15 mouse cellular contexts compared by ENCODE assay signal in genomic region chr15:83255191-83255782, GRCm38 (mm10). TPM values are rescaled to one million over a fixed set of nuclear protein-coding genes. Genes with fewer than 3 reads are reported as not detected.
A peak's percentile ranks its signal among the peaks of the same experiment; 100 is the strongest.
DNase-seq lines count a peak whose midpoint lies in the region; ATAC-seq and TF ChIP-seq lines count a peak whose summit lies in the region.
"Had no signal": no experiment of that assay in that cellular context is flagged by ENCODE, and none has a peak within 500 bp of the region (broad histone marks: within the 10 kb centered on the region; RNA-seq: fewer than 3 reads in every experiment).

No protein-coding gene starts in this region.

- H3K27ac ChIP-seq in forebrain, postnatal 0 days (ENCODE audit: low read depth, low read length), result no peak overlapping the region
- H3K27ac ChIP-seq in forebrain, embryonic 14.5 days (ENCODE audit: low read depth, low read length), result no peak overlapping the region
- peak overlapping the region; percentile 72 for H3K27ac ChIP-seq in kidney, embryonic 16.5 days (ENCODE audit: low read length)
- no peak overlapping the region for H3K27ac ChIP-seq in testis, adult 2 months (ENCODE audit: control insufficient read depth, insufficient read depth, low read depth, low read length)
- H3K27ac ChIP-seq: heart, embryonic 10.5 days; neural tube, embryonic 13.5 days had no signal

- H3K36me3 ChIP-seq in forebrain, postnatal 0 days (ENCODE audit: insufficient read depth), result no peaks in the 10 kb centered on the region
- H3K36me3 ChIP-seq in forebrain, embryonic 14.5 days (ENCODE audit: control insufficient read depth, insufficient read depth, low read length), result no peaks in the 10 kb centered on the region
- H3K36me3 ChIP-seq in kidney, embryonic 16.5 days (ENCODE audit: insufficient read depth, low read length), result no peaks in the 10 kb centered on the region
- no peaks in the 10 kb centered on the region for H3K36me3 ChIP-seq in testis, adult 2 months (ENCODE audit: control insufficient read depth, insufficient read depth, low read length)
- H3K36me3 ChIP-seq: heart, embryonic 10.5 days; neural tube, embryonic 13.5 days had no signal

- DNase-seq in forebrain, postnatal 0 days, result no peak
- no peak for DNase-seq in forebrain, embryonic 14.5 days (ENCODE audit: low spot score)
- no peak for DNase-seq in kidney, postnatal 10 days
- DNase-seq in testis, postnatal 10 days (ENCODE audit: low spot score), result no peak
- DNase-seq in cerebellum, postnatal 36 days, result no peak
- DNase-seq: adrenal gland, postnatal 25 days; cerebellum, postnatal 10 days; gastrocnemius, postnatal 14 days; right cerebral cortex, postnatal 25 days had no signal

- no peak overlapping the region for H3K9ac ChIP-seq in forebrain, postnatal 0 days
- H3K9ac ChIP-seq in forebrain, embryonic 14.5 days (ENCODE audit: low read length), result no peak overlapping the region
- no peak overlapping the region for H3K9ac ChIP-seq in kidney, embryonic 16.5 days (replicated peaks; ENCODE audit: low read length)
- H3K9ac ChIP-seq: neural tube, embryonic 13.5 days had no signal

- peak; percentile 16; the same call in 1 of the 2 replicates for TF ChIP-seq CTCF in forebrain, postnatal 0 days (IDR thresholded peaks at IDR 0.05; ENCODE audit: low read depth)
- TF ChIP-seq CTCF in testis, adult 2 months (IDR thresholded peaks at IDR 0.05; ENCODE audit: control insufficient read depth, insufficient read depth, insufficient replicate concordance, low read depth, low read length), result peak; percentile 72; the same call in 1 of the 2 replicates

- no peak overlapping the region for H3K4me3 ChIP-seq in forebrain, postnatal 0 days (ENCODE audit: low read depth, low read length)
- no peak overlapping the region for H3K4me3 ChIP-seq in forebrain, embryonic 14.5 days (ENCODE audit: low read depth, low read length)
- no peak overlapping the region for H3K4me3 ChIP-seq in kidney, embryonic 16.5 days (ENCODE audit: low read length)
- H3K4me3 ChIP-seq in testis, adult 2 months (ENCODE audit: control insufficient read depth, low read depth, low read length), result no peak overlapping the region
- H3K4me3 ChIP-seq: heart, embryonic 10.5 days; megakaryocyte, embryonic 14.5 days; neural tube, embryonic 13.5 days had no signal

- no peak for ATAC-seq in forebrain, postnatal 0 days
- no peak for ATAC-seq in forebrain, embryonic 14.5 days
- no peak for ATAC-seq in kidney, embryonic 16.5 days (ENCODE audit: low FRiP score, low TSS enrichment)
- ATAC-seq in inflammation-experienced regulatory T-cells, adult 6 months, result no peak

- peaks cover 20% of the 10 kb centered on the region for H3K27me3 ChIP-seq in forebrain, postnatal 0 days (ENCODE audit: insufficient read depth, low read length)
- H3K27me3 ChIP-seq in forebrain, embryonic 14.5 days (replicated peaks; ENCODE audit: control insufficient read depth, insufficient read depth, low read length), result peaks cover 21% of the 10 kb centered on the region
- peaks cover 12% of the 10 kb centered on the region for H3K27me3 ChIP-seq in kidney, embryonic 16.5 days (ENCODE audit: insufficient read depth, low read length)
- no peaks in the 10 kb centered on the region for H3K27me3 ChIP-seq in testis, adult 2 months (ENCODE audit: control insufficient read depth, insufficient read depth, low read length)

- H3K9me3 ChIP-seq in forebrain, postnatal 0 days (ENCODE audit: low read length), result no peaks in the 10 kb centered on the region
- no peaks in the 10 kb centered on the region for H3K9me3 ChIP-seq in forebrain, embryonic 14.5 days (replicated peaks; ENCODE audit: control insufficient read depth, low read length)
- no peaks in the 10 kb centered on the region for H3K9me3 ChIP-seq in kidney, embryonic 16.5 days (ENCODE audit: low read length)
- H3K9me3 ChIP-seq: neural tube, embryonic 13.5 days had no signal

- 90% methylated on average over 3 of the region's 4 CpGs for WGBS in forebrain, postnatal 0 days
- 94% methylated on average over 3 of the region's 4 CpGs for WGBS in forebrain, embryonic 14.5 days
- WGBS in kidney, embryonic 16.5 days, result 93% methylated on average over 4 of the region's 4 CpGs

- no peaks in the 10 kb centered on the region for H3K4me1 ChIP-seq in forebrain, postnatal 0 days (ENCODE audit: insufficient read depth)
- H3K4me1 ChIP-seq in forebrain, embryonic 14.5 days (ENCODE audit: control insufficient read depth, insufficient read depth, low read length), result 0 out of 2 replicates have a peak, but pooled peaks cover 4% of the 10 kb centered on the region
- H3K4me1 ChIP-seq in kidney, embryonic 16.5 days (ENCODE audit: insufficient read depth, low read length), result peaks cover 8% of the 10 kb centered on the region; the same call in 1 of the 2 replicates
- H3K4me1 ChIP-seq in testis, adult 2 months (ENCODE audit: control insufficient read depth, insufficient read depth, low read length), result peaks cover 6% of the 10 kb centered on the region

- H3K4me2 ChIP-seq in forebrain, postnatal 0 days (ENCODE audit: low read depth), result no peak overlapping the region
- no peak overlapping the region for H3K4me2 ChIP-seq in forebrain, embryonic 14.5 days (ENCODE audit: low read length)
- no peak overlapping the region for H3K4me2 ChIP-seq in kidney, embryonic 16.5 days (replicated peaks; ENCODE audit: low read depth, low read length)
- H3K4me2 ChIP-seq: neural tube, embryonic 13.5 days had no signal

- TF ChIP-seq POLR2A in testis, adult 2 months (IDR thresholded peaks at IDR 0.05; ENCODE audit: control insufficient read depth, low read depth, low read length), result no peak

RNA-seq across cellular contexts. Expression of gene A4galt, which starts 3.7 kb away (rescaled TPM):
- total RNA-seq in forebrain, postnatal 0 days (2014; rRNA removed), result 3.3 and 11.6 TPM in 2 replicates
- 3.7 and 4.9 TPM in 2 replicates for polyA plus RNA-seq in forebrain, postnatal 0 days (2015; fragmentation: Nextera tagmentation; extraction: Ambion mirVana)
- polyA plus RNA-seq in forebrain, embryonic 14.5 days (2014; fragmentation: Nextera tagmentation; extraction: Ambion mirVana), result 1.5 and 2.3 TPM in 2 replicates
- polyA plus RNA-seq in kidney, embryonic 16.5 days (2015; fragmentation: Nextera tagmentation; extraction: Ambion mirVana), result 22.9 and 26.8 TPM in 2 replicates
- 2.3 and 3.0 TPM in 2 replicates for polyA plus RNA-seq in testis, adult 2 months (2012; rRNA removed)
- not detected for polyA plus RNA-seq in inflammation-experienced regulatory T-cells, adult 6 months (2017; shearing (Covaris generic))
- polyA plus RNA-seq: heart, embryonic 10.5 days had no signal
